Mouse (Mus musculus) gastrocnemius, postnatal 25 days (tissue): ENCODE results near the gene Zfp626. TPM values are rescaled to one million over a fixed set of nuclear protein-coding genes. Genes with fewer than 3 reads are reported as not detected.
A peak's percentile ranks its signal among the peaks of the same experiment; 100 is the strongest.
"Not testable (repeated sequence)": the region's sequence is repeated elsewhere in the genome, so short reads cannot be mapped to it uniquely, and the experiment has no call there.

Experiments used
- DNase-seq: peaks from one replicate; pipeline ENCODE4 v3.0.0; 2022
- total RNA-seq, 2 experiments: library from RNA; stranded (reverse); gene quantifications; 1 replicate in 1 of 2; 2 replicates in 1 of 2; pipeline ENCODE4 v1.2.3; 2021

Zfp626 gene
- total RNA-seq, 2 experiments from 2014 or later = 3.8 to 3.9 TPM

DNA sequence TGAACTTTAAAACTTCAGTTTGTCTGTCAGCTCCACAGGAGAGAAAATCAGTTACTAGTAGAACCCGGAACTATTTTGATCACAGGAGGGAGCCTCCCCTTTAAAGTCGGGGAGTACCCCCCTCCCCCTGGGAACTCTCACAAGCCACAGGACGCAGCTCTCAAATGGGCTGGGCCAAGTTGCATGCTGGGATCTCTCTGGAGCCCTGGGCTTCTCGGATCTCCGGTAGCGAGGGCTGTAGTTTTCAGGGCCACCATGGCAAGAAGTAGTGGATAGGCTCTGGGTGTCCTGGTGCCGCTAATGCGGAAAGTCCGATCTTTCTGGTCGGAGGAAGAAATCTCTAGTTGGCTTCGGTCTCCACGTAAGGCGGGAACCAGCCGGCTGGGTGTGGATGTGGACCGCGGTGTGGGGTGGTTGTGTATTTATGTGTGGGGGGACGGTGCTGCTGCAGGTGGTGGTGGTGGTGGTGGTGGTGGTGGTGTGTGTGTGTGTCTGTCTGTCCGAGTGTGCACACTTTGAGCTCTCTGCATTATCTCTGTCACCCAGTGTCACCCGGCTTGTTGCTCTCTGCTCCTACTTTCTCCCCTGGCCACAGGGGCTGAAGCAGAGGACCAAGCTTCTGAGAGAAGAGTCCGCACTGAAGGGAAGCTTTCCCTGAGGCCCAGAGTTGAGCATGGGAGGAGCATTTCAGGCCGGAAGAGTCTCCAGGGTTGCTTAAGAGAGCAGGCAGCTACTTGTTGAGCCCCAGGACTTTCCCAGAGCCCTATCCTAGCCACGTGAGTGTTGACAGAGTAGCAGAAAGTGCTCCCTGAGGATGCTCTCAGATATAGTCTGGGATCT is 53.6 kb downstream of the Zfp626 start:
- peak; percentile 80 for DNase-seq

DNA sequence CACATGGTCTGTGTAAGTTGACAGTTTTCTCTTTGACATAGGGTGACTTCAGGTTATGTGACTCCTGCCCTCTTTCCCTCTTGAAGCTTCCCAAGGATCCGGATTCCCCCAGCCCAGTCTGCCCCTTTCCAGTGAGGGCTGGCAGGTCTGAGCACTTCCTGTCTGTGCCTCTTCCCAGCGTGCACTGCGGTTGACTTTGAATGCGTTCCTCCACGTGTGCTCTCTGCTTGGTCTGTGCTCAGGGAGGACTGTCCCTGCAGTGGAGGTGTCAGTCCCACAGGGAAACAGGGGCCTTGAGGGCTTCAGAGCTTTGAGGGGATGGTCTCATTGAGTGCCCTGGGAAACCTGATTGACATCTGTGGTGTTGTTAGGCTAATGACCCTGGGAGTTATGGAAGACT is 55.6 kb downstream of the Zfp626 start:
- DNase-seq = not testable (repeated sequence)

Other genes with a start within 250 kb of the Zfp626 start
- 100 to 1,000 TPM; 135 to 147 TPM for gene Akt2, start 215.6 kb upstream of the Zfp626 start, total RNA-seq
- gene Ttc9b, start 153.3 kb upstream of the Zfp626 start, total RNA-seq = not detected
- gene Map3k10, start 132.6 kb upstream of the Zfp626 start, total RNA-seq = 10 to 100 TPM; 27.7 to 28.1 TPM
- gene Zfp607b, start 117.9 kb upstream of the Zfp626 start, total RNA-seq = under 1 TPM; 0.49 to 0.75 TPM
- 1 to 10 TPM; 5.0 to 6.2 TPM for gene Zfp60, start 75.8 kb upstream of the Zfp626 start, total RNA-seq
- 1 to 10 TPM; 1.6 to 1.7 TPM for gene Zfp59, start 31.4 kb downstream of the Zfp626 start, total RNA-seq
- gene Zfp607a, start 50.3 kb downstream of the Zfp626 start, total RNA-seq = 1 to 10 TPM; 1.9 to 2.0 TPM
- gene Zfp974, start 122.3 kb downstream of the Zfp626 start, total RNA-seq = 1 to 10 TPM; 3.2 to 5.4 TPM
- gene Zfp780b, start 172.0 kb downstream of the Zfp626 start, total RNA-seq = 1 to 10 TPM; 6.3 to 7.2 TPM
- gene Zfp850, start 206.9 kb downstream of the Zfp626 start, total RNA-seq = under 1 TPM; 0.38 to 0.46 TPM
- gene Psmc4, start 242.9 kb downstream of the Zfp626 start, total RNA-seq = 100 to 1,000 TPM in 1 of 2 experiments, 10 to 100 TPM in 1; 99.0 to 104 TPM